Mouse (Mus musculus) megakaryocyte-erythroid progenitor cell, adult 5-6 weeks (primary cell): ENCODE measurements at regions not wholly inside any gene's neighbourhood (a gene's known extent, or its start where the extent isn't known, plus 50 kb on each side); places are given as distances from the start of the nearest gene placed in this dataset.

ENCODE experiments used
- ATAC-seq: replicated peaks from 2 replicates; pipeline ENCODE4 v1.8.0; 2016; ENCODE audit warnings: mild to moderate bottlenecking, inconsistent platforms; ENCODE audit not compliant: severe bottlenecking, poor library complexity, low FRiP score, low TSS enrichment

DNA sequence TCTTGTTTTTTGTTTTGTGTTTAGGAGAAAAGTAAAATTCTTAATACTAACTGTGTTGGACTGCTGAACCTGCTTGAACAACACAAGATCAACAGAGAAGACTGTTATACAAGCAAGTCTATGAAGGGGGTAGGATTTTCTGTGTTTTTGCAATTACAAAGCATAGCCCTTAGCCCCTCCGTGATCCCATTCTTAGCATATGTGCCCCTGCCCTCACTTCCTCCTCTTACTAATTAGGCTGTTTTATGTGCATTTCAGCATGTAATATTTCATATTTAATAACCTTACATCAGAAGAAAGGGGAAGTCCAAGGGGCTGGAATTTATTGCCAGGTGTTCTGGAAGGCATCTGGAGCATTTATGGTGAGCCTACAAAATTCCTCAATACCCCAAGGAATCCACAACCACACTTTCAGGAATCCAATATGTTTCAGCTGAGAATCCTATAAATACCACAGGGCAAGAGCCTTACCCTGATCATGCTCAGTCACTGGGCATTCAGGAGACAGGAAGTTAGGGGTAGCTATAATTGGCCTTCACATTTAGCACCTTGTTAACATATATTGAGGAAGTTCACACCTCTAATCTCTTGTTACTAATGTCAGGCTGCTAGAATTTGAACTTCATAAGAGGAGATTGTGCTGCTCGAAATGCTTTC is 660.3 kb upstream of the Slit2 start:
- no peak for ATAC-seq

DNA sequence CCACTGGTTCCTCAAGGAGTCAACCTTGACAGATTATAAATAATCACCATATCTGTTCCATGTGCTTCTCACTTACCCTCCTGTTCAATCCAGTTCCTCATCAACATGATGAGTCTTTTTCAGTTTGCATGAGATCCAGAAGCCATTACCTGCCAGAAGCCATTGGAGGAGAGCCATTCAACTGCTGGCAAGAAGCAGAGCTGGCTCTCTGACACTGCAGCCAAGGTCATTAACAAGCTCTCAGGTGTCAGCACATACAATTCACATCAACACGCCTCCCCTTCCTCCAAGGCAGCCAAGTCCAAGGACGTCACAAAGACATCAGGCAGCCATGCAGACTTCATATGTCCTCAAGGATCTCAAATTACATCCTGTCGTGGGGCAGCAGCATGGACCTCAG is 648.6 kb upstream of the Slit2 start:
- ATAC-seq, result no peak

DNA sequence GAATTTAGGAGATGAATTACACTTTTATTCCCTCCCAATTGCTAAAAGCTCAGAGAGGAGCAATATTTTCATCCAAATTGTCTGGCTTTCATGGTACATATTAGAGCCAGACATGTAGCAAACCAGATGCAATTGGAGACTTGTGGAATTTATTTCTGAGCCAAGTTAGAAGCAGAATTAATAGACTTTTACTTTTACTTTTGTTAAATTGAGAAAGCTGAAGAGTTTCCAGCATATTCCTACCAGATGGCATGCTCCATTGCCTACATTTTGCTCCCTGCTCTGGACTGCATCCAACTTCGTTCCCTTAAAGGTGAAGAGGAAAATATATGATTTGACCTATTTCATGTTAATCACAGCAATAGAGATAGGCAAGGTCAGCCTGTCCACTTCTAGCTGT is 646.4 kb upstream of the Slit2 start:
- ATAC-seq, result no peak

DNA sequence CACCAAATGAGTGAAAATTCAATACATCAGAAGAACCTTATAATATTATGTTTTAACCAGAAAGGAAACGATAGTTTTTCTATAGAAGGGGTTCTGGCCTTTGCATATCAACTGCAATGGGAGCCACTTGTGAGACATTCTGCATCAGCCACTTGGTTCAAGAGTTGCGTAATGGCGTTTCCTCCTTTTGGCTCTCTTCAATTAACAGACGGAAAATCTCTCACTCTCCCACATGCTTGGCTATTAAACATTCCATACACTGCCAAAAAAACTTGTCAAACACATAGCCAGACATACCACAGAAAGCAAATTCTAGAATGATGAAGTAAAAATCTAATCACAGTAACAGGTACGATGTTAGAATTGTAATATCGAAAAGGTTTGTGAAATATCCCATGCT is 643.1 kb upstream of the Slit2 start:
- ATAC-seq, result no peak

DNA sequence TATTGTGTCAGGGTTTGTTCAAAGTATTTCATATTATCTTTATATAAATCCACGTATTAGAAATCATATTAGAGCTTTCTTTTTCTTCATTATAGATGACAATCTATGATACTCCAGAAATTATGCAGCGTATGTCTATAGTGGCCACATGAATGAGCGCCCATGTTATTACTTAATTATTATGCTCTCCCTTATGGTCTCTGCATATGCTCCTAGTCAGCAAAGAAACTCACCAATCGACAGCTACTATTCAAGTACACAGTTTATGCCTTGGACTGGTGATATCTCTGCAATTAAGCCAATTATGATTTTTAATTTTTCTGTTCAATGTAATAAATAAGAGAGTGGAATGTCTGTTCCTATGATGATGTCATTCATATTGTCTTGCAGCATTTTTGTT is 612.8 kb upstream of the Slit2 start:
- ATAC-seq, result no peak

DNA sequence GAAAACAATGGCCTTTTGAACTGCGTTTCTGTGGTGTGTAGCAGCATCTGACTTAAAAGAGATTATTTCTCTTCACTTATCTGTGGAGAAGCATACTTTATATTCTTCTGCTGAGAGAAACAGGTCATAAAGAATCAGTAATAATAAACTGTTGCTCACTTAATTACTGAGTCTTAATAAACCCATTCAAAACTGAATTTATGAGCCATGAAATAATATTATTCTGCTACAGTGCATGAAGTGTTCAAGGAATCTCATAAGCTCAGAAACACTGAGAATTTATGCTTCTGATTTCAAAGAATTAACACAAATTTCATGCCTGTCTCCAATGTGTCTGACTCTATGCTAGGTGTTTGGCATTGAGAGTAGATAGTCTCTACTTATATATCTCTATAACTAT is 597.0 kb upstream of the Slit2 start:
- no peak for ATAC-seq

DNA sequence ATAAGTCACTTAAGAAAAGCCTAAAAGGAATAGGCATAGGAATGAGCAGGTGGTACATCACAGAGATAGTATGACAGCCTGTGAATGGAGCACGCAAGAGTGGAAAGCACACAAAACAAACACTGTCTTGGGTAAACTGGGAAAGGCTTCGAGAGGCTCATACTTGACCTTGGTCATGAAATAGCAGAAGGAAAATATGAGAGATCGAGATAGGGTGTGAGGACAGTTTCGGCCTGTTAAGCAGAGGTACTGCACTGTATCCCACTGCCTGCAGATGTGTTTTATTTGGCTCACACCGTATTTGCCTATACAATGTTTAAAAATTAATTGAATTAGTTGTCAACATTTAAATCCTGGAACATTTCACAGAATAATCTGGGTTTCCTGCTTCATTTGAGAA is 596.2 kb upstream of the Slit2 start:
- ATAC-seq, result no peak

DNA sequence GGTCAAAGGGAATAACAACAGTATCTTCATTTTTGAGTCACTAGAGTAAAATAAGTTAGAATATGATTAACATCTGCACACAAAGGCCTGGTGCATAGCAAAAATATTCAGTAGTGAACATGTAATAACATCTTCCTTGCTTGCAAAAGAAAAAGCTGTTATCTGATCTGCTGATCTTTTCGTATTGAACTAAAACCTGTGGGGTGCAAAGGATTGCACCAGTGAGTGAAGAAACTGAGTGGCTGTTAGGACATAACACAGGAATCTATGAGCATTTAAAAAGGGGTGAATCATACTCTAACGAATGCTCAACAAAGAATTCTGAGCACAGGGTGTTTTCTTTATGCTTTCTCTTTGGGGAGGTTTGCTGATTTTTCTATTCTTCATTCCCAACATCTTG is 592.2 kb upstream of the Slit2 start:
- ATAC-seq, result no peak

DNA sequence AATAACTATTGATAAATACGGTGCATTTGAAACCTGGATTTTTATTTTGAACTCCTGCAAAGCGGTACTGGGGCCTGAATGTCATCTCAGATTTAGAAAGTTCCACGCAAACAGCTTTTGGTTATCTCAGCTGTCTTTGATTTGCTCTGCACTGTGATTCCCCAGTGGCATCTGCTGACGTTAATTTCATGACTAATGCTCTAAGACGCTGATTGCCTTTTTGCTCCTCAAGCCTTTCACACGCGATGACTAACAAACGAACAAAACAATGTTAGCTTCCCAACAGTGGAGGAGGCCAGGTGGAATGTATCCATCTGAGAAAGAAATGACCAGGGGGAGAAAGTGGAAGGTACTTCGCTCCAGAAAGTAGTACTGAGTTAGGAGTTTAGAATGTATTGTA is 586.1 kb upstream of the Slit2 start:
- ATAC-seq, result no peak

DNA sequence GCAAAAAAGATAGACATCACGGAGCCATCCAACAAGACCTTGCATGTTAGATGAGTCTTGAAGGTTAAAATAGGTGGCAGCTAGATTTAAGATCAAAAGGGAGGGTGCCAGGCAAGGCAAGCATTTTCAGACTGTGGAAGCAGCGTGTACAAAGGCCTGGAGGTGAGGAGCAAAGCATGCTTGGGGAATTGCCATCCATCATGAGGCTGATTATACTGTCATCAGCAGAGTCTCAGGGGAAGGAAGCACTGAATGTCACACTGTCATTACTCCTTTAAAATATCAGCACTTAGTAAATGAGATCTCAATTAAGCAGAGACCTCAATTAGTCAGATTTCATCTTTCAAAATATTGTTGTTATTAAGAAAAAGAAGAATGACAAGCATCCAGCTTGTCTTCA is 561.0 kb upstream of the Slit2 start:
- no peak for ATAC-seq

DNA sequence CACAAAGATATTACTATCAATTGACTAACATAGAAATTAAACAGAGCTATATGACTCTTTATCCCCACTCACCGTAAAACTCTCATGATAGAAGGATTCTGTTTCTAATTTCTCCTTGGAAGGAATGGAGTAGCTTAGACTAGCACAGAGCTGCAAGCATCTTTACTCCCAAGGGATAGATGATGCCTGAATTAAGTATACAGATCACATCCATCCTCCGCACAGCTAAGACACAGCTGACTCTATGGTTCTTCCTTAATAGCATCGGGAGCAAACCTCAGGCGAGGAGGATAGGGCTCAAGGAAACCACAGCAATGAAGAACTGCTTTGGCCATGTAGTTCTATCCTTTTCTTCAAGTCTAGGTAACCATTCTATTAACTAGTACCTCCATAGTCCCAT is 556.9 kb upstream of the Slit2 start:
- no peak for ATAC-seq

DNA sequence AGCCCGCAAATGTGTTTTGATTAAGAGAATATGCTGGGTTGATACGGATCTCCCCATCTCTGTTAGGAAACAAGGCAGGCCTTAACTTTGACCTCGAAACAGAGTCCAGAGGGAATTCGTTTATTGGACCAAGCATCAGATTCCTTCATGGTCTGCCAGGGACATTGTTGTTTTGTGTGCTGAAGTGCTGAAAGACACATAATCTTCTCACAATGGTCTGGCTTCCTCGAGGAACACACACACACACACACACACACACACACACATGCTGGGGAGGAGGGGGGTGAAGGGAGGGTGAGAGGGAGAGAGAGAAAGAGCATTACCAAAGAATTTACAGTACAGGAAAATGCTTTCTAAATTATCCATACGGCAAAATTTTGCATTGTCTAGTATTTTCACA is 556.5 kb upstream of the Slit2 start:
- no peak for ATAC-seq

DNA sequence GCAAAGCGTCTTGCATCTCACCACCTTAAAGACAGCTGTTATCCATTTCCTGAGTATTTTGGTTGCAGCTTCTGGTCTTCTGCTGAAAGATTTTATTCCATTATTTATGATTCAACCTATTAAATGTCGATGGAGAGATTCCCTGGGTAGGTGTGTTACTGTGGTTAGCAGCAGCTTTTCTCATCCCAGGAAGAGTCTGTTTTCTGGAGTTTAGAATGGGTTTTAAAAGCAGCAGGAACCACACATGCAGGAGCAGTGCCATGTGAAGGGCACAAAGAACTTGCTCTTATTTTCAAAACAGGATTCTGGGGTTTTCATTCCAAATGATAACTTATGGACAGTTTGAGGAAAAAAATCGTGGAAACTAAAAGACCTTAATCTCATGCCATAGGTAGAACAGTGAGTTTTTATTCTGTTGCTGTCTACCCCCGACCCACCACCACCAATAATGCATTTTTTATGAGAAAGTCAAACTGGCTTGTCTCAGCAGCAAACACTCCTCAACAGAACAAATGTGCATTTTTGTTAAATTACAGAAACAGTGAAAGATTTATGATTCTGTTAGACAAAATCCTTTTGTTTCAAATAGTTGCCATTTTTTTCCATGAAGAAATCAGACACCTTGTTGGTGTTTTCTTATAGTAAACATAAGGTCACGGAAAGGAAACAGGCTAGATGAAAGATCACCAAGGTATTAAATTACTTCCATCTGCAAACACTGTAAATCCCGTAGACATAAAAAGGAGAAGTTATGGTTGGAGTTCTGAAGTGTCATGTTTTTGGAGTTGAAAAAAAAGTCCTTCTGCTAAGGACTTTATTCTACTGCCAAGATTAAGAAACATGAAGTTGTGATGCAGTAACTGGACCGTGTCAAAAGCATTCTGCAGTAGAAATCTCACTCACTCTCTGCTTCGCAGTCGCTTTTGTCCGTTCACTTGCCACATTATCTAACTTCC is 553.4 kb upstream of the Slit2 start:
- ATAC-seq, result no peak

DNA sequence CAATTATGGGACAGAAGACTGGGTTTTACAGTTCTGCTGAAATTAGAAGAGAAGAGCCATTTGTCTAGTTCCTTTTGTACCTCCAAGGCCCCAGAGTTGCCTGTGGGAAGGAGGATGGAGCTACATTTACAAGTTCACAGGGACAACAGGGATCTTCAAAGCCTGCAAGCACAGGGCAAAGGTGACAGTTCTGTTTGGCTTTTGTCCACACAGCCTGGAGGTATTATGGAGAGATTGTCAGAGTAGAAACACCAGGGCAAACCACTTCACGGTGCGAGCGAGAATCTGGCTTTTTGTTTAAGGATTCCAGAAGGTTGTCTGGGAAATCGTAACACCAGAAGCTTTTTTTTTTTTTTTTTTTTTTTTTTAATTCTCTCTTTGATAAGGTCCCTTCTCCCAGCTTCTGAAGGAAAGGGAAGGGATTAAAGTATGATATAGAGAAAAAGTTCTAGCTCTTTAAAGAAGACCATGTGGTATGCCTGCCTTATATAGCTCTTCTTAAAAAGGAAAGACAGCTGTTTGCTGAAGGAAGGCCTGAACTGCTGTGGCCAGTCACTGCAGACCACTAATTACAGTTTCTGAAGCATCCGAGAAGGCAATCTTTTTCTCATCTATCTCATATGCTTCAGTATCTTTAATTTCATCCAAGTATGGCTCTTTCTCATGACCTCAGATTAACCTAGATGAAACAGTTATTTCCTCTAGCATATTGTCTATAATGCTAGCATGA is 551.2 kb upstream of the Slit2 start:
- no peak for ATAC-seq

DNA sequence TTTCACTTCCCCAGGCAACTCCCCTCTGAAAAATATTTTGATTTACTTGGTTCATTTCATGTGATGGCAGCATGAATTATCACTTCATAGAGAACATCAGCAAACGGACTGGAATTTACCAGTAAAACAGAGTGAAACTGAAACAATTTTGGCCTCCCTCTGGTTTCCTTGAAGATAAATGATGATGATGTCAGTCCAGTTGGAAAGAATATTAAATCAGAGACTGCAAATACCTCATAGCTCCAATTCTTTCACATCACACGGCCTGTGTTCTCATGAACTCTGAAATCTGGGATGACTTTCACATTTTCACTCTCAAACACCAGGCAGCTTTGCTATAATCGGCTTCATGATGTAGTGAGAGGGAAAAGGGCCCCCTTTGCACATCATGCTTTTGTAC is 546.5 kb upstream of the Slit2 start:
- no peak for ATAC-seq

DNA sequence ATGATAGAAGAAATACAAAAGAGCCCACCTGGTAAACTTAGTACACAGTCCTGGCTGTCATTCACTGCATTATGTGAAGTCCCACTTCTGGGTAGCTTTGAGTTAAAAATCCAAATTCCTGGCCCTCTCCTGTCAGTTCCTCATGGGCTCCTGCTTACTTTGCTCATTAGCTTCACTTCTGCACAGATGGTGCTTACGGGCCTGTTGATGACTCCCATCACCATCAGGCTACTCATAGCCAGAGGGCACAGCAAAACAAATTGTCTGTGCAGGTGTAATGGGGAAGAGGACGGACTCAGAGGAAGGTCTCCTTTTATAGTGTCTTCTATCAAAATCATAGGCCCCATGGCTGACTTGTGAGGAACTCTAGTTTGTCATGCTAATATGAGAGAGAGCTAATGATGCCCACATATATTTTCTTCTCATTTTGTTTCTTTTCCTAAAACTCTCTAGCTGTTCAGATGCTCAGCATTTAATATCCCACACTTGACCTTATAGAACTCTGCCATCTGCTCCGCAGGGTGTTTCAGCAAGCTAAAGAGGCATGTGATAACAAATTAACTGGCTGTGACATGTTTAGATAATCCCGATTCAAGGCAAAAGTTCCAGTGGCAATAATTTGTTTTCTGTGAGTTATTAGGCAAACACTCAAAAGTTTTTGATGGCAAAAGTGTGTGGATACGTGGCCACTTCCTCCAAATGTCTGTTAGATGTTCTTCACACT is 536.5 kb upstream of the Slit2 start:
- ATAC-seq, result no peak

DNA sequence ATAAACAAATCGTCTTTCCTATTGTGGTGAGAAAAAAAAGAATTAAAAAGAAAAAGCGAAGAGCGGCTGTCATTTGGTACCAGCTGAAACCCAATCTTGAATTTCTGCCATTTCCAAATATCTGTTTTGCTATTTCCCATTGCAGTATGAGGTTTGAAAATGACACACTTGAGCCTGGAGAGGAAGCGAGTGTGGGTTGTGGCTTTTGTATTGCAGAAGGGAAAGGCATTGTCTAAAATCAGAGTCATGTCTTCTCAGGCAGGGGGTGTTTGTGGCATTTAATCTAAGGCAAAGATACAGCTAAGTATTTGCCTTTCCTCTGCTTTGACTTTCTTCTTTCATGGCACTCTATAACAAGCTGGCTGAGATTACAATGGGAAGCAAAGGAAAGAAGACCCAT is 518.1 kb upstream of the Slit2 start:
- no peak for ATAC-seq

DNA sequence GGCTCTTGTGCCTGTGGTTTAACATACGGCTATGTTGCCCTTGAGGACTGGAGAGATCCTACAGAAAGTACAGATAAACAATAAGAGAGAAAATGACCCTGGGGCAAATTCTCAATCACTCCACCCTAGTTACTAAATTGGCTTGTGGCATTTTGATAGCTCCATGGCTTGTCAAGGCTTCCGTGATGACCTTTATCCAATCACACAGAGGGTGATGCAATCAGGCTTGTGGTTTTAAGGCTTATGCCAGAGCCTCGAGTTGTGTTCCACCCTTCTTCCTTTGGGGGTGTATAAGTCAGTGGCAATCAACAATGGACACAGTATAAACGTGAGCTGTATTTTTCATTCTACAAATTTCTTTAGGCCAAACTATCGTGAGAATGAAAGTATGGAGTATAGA is 513.5 kb upstream of the Slit2 start:
- ATAC-seq, result peak; percentile 47

DNA sequence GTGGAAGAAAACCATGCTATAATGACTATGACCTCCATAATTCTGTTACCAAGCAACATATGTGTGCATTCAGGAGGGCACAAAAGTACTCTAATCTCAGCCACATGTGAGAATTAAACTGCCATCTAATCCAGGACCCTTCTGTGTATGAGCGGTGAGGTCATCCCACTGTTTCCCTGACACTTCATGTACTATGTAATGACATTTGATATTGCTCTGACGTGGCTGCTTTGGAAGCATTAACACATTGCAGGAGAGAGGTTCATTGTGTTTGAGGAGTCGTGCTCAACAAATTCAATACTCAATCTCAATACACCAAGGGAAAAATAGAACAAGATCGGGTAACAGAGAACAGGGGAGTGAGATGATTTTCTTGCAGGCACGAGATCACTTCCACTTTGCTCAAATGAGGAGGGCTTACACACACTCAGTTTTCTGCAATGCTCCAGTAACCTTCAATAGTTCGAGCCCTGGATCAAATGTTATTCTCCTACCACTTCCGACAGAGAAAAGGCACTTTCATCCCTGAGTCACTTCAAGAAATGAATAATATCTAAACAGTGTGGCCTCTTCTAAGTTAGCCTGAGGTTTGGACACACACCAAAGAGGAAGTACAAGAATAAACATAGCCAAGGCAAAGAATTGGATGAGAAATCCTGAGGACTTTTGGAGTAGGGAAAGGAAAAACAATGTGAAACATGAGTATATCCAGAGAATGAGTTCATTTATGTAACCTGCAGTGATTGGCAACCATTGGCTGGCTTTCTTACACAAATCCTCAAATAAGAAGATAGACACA is 510.7 kb upstream of the Slit2 start:
- ATAC-seq, result no peak
